Mouse (Mus musculus): Measurements from ENCODE around the gene Gm9922. TPM values are rescaled to one million over a fixed set of nuclear protein-coding genes. Genes with fewer than 3 reads are reported as not detected.

Gene Gm9922
- polyA plus RNA-seq, 1 experiment from 2014 or later, result 1.7 TPM

- H3K4me3 ChIP-seq (replicated peaks; ENCODE audit: low read length), result no peak overlapping the region
- no peaks in the 10 kb centered on the region for H3K27me3 ChIP-seq (ENCODE audit: control insufficient read depth, insufficient read depth, low read length)
- no peaks in the 10 kb centered on the region for H3K9me3 ChIP-seq (replicated peaks; ENCODE audit: control insufficient read depth, low read length)
- WGBS, result 41% methylated on average over 4 of the region's 4 CpGs
- no peak overlapping the region for H3K4me2 ChIP-seq (ENCODE audit: low read depth, low read length)
- H3K27ac ChIP-seq (ENCODE audit: low read length), result no peak overlapping the region
- no peaks in the 10 kb centered on the region for H3K4me1 ChIP-seq (ENCODE audit: control insufficient read depth, insufficient read depth, low read length)
- no peaks in the 10 kb centered on the region for H3K36me3 ChIP-seq (ENCODE audit: control insufficient read depth, insufficient read depth, low read length)
- H3K9ac ChIP-seq (ENCODE audit: low read length), result no peak overlapping the region
- no peak for ATAC-seq (ENCODE audit: insufficient read depth, low FRiP score)
These were observed 25.8 kb upstream of the Gm9922 start for GRCm38 (mm10) chr14:101755425-101755824.

GRCm38 (mm10) chr14:101750910-101751309, 21.3 kb upstream of the Gm9922 start:
- H3K4me3 ChIP-seq (replicated peaks; ENCODE audit: low read length), result no peak overlapping the region
- H3K27me3 ChIP-seq (ENCODE audit: control insufficient read depth, insufficient read depth, low read length), result no peaks in the 10 kb centered on the region
- H3K4me2 ChIP-seq (ENCODE audit: low read depth, low read length), result no peak overlapping the region
- H3K27ac ChIP-seq (ENCODE audit: low read length), result no peak overlapping the region
- H3K4me1 ChIP-seq (ENCODE audit: control insufficient read depth, insufficient read depth, low read length), result no peaks in the 10 kb centered on the region
- no peaks in the 10 kb centered on the region for H3K36me3 ChIP-seq (ENCODE audit: control insufficient read depth, insufficient read depth, low read length)
- H3K9ac ChIP-seq (ENCODE audit: low read length), result no peak overlapping the region
- no peaks in the 10 kb centered on the region for H3K9me3 ChIP-seq (replicated peaks; ENCODE audit: control insufficient read depth, low read length)
- WGBS, result 81% methylated on average over 4 of the region's 4 CpGs
- no peak for ATAC-seq (ENCODE audit: insufficient read depth, low FRiP score)

- Histone ChIP-seq H3K4me1 (ENCODE audit: control insufficient read depth, insufficient read depth, low read length) (no peaks in the 10 kb centered on the region), H3K36me3 (ENCODE audit: control insufficient read depth, insufficient read depth, low read length) (no peaks in the 10 kb centered on the region), H3K27ac (ENCODE audit: low read length) (no peak overlapping the region), H3K4me2 (ENCODE audit: low read depth, low read length) (no peak overlapping the region), H3K27me3 (ENCODE audit: control insufficient read depth, insufficient read depth, low read length) (no peaks in the 10 kb centered on the region), H3K4me3 (replicated peaks; ENCODE audit: low read length) (no peak overlapping the region), H3K9me3 (replicated peaks; ENCODE audit: control insufficient read depth, low read length) (no peaks in the 10 kb centered on the region), H3K9ac (ENCODE audit: low read length) (no peak overlapping the region)
- WGBS, result 74% methylated on average over 7 of the region's 7 CpGs
- no peak for ATAC-seq (ENCODE audit: insufficient read depth, low FRiP score)
These were observed 18.8 kb upstream of the Gm9922 start for GRCm38 (mm10) chr14:101748436-101748835.

DNA sequence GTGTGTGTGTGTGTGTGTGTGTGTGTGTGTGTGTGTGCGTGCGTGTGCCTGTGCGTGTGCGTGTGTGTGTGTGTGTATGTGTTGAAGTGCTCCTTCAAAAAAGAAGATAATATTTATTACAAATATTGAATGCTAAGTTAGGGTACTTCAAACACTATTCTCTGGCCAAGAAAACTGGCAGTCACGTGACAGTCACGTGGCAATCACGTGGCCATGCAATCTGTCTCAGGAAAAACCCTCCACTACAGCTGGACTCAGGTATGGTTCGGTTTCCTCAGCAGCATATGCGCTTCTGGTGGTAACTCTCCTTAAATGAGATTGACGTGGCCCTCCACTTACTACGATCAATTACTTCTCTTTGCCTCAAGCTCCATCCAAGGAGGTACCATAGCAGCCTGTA, 18.2 kb upstream of the Gm9922 start:
- Histone ChIP-seq H3K4me2 (ENCODE audit: low read depth, low read length) (no peak overlapping the region), H3K4me3 (replicated peaks; ENCODE audit: low read length) (no peak overlapping the region), H3K4me1 (ENCODE audit: control insufficient read depth, insufficient read depth, low read length) (no peaks in the 10 kb centered on the region), H3K36me3 (ENCODE audit: control insufficient read depth, insufficient read depth, low read length) (no peaks in the 10 kb centered on the region), H3K27ac (ENCODE audit: low read length) (no peak overlapping the region), H3K9me3 (replicated peaks; ENCODE audit: control insufficient read depth, low read length) (no peaks in the 10 kb centered on the region), H3K9ac (ENCODE audit: low read length) (no peak overlapping the region), H3K27me3 (ENCODE audit: control insufficient read depth, insufficient read depth, low read length) (no peaks in the 10 kb centered on the region)
- ATAC-seq (ENCODE audit: insufficient read depth, low FRiP score), result no peak
- WGBS, result 94% methylated on average over 11 of the region's 11 CpGs

- Histone ChIP-seq H3K9ac (ENCODE audit: low read length) (no peak overlapping the region), H3K4me1 (ENCODE audit: control insufficient read depth, insufficient read depth, low read length) (no peaks in the 10 kb centered on the region), H3K36me3 (ENCODE audit: control insufficient read depth, insufficient read depth, low read length) (no peaks in the 10 kb centered on the region), H3K27ac (ENCODE audit: low read length) (no peak overlapping the region), H3K4me2 (ENCODE audit: low read depth, low read length) (no peak overlapping the region), H3K27me3 (ENCODE audit: control insufficient read depth, insufficient read depth, low read length) (no peaks in the 10 kb centered on the region), H3K9me3 (replicated peaks; ENCODE audit: control insufficient read depth, low read length) (no peaks in the 10 kb centered on the region), H3K4me3 (replicated peaks; ENCODE audit: low read length) (no peak overlapping the region)
- no peak for ATAC-seq (ENCODE audit: insufficient read depth, low FRiP score)
- 75% methylated on average over 3 of the region's 3 CpGs for WGBS
These were observed 17.0 kb upstream of the Gm9922 start for GRCm38 (mm10) chr14:101746635-101747034.

GRCm38 (mm10) chr14:101737501-101737900, 7.9 kb upstream of the Gm9922 start:
- Histone ChIP-seq H3K36me3 (ENCODE audit: control insufficient read depth, insufficient read depth, low read length) (no peaks in the 10 kb centered on the region), H3K4me2 (ENCODE audit: low read depth, low read length) (no peak overlapping the region), H3K4me3 (replicated peaks; ENCODE audit: low read length) (no peak overlapping the region), H3K4me1 (ENCODE audit: control insufficient read depth, insufficient read depth, low read length) (no peaks in the 10 kb centered on the region), H3K9ac (ENCODE audit: low read length) (no peak overlapping the region), H3K9me3 (replicated peaks; ENCODE audit: control insufficient read depth, low read length) (no peaks in the 10 kb centered on the region), H3K27me3 (ENCODE audit: control insufficient read depth, insufficient read depth, low read length) (no peaks in the 10 kb centered on the region), H3K27ac (ENCODE audit: low read length) (no peak overlapping the region)
- no peak for ATAC-seq (ENCODE audit: insufficient read depth, low FRiP score)
- WGBS, result 77% methylated on average over 4 of the region's 4 CpGs

- H3K4me2 ChIP-seq (ENCODE audit: low read depth, low read length), result no peak overlapping the region
- H3K4me1 ChIP-seq (ENCODE audit: control insufficient read depth, insufficient read depth, low read length), result peaks cover 3% of the 10 kb centered on the region; the same call in 1 of the 2 replicates
- no peaks in the 10 kb centered on the region for H3K36me3 ChIP-seq (ENCODE audit: control insufficient read depth, insufficient read depth, low read length)
- H3K9me3 ChIP-seq (replicated peaks; ENCODE audit: control insufficient read depth, low read length), result no peaks in the 10 kb centered on the region
- no peak overlapping the region for H3K9ac ChIP-seq (ENCODE audit: low read length)
- H3K27me3 ChIP-seq (ENCODE audit: control insufficient read depth, insufficient read depth, low read length), result peaks cover 6% of the 10 kb centered on the region; the same call in 1 of the 2 replicates
- no peak overlapping the region for H3K27ac ChIP-seq (ENCODE audit: low read length)
- ATAC-seq (ENCODE audit: insufficient read depth, low FRiP score), result no peak
- WGBS, result 26% methylated on average over 10 of the region's 10 CpGs
- H3K4me3 ChIP-seq (replicated peaks; ENCODE audit: low read length), result no peak overlapping the region
These were observed 4.1 kb upstream of the Gm9922 start for GRCm38 (mm10) chr14:101733542-101734303.

DNA sequence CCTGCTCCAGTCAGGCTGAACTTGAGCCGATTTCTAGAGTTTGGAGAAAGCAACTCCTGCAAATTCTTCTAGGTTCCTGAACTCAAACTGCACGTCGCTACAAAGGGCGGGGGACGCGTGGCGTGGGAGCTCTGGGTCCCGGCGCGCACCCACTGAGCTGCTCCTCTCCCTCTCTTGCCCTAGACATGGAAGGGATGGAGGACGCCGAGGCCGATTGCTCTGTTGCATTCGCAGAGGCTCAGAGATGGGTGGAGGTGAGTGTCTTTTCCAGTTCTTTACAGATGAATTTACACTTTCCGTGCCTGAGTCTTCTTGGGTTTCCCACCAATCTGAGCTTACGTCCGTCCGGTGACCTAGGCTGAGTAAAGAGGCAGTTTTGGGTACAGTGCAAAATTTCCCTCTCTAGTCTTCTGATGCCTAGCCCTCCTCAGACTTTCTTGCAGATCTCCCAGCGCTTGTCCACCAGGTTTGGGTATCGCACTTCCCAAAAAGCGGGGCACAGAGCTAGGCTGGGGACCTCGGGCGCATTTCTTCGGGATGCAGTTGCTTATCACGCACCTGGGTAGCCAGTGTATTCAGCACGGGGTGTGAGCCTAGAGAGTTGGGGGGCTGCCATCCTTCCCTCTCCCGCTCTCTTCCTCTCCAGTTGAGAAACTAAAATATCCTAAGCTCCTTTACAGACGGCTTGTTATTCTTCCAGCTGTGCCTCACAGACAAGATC, 518 bp upstream of the Gm9922 start:
- Histone ChIP-seq H3K4me2 (ENCODE audit: low read depth, low read length) (peak overlapping the region; percentile 100), H3K27ac (ENCODE audit: low read length) (no peak overlapping the region), H3K9ac (ENCODE audit: low read length) (peak overlapping the region; percentile 81), H3K27me3 (ENCODE audit: control insufficient read depth, insufficient read depth, low read length) (peaks cover 6% of the 10 kb centered on the region; the same call in 1 of the 2 replicates), H3K4me3 (replicated peaks; ENCODE audit: low read length) (peak overlapping the region; percentile 79), H3K4me1 (ENCODE audit: control insufficient read depth, insufficient read depth, low read length) (peaks cover 3% of the 10 kb centered on the region; the same call in 1 of the 2 replicates), H3K9me3 (replicated peaks; ENCODE audit: control insufficient read depth, low read length) (no peaks in the 10 kb centered on the region), H3K36me3 (ENCODE audit: control insufficient read depth, insufficient read depth, low read length) (no peaks in the 10 kb centered on the region)
- ATAC-seq (ENCODE audit: insufficient read depth, low FRiP score), result peak; percentile 62
- 1% methylated on average over 28 of the region's 28 CpGs for WGBS

GRCm38 (mm10) chr14:101714414-101714813, 15.2 kb downstream of the Gm9922 start:
- Histone ChIP-seq H3K36me3 (ENCODE audit: control insufficient read depth, insufficient read depth, low read length) (no peaks in the 10 kb centered on the region), H3K27me3 (ENCODE audit: control insufficient read depth, insufficient read depth, low read length) (no peaks in the 10 kb centered on the region), H3K4me3 (replicated peaks; ENCODE audit: low read length) (no peak overlapping the region), H3K9me3 (replicated peaks; ENCODE audit: control insufficient read depth, low read length) (no peaks in the 10 kb centered on the region), H3K4me1 (ENCODE audit: control insufficient read depth, insufficient read depth, low read length) (no peaks in the 10 kb centered on the region), H3K9ac (ENCODE audit: low read length) (no peak overlapping the region), H3K4me2 (ENCODE audit: low read depth, low read length) (no peak overlapping the region), H3K27ac (ENCODE audit: low read length) (no peak overlapping the region)
- 82% methylated on average over 2 of the region's 2 CpGs for WGBS
- no peak for ATAC-seq (ENCODE audit: insufficient read depth, low FRiP score)

Measured in stomach, embryonic 16.5 days (tissue).